ENCODE assay signal across 9 mouse cellular contexts in the genomic region with DNA sequence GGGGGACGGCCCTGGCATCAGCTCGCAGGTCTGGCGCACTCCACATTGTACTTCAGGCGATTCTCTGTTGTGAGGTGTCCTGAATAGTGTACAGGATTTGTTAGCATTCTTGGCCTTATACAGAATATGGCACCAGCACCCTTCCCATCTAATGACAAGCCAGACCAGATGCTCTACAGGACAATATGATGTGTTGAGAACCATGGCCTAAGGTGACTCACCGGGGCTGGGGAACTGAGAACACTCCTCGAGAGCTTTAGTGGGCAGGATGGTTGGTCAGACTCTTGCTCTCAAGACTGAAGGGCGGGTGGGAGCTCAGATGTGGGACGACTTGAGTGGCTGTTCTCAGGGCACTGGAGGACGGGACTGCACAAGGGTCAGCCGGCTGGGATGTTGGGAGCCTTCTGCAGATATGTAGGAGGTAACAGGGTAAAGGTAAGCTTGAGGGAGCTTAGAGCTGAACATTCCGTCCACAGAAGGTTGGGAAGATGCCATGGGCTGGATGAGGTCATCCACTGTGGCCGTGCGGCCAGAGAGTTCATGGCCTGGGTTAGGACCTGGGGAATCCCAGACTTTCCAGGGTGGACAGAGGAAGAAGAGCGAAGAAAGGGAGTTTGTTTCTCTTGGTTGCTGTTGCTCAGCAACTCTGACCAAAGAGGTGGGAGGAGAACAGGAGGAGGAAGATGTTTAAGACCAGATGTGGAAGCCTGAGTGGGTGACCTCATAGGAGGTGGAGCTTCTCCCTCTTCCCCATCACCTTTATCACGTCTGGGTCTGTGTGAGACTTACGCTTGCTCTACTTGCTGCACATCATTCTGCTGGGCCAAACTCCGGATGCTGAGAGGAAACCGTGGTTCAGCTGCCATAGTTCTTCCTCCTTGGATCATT.
DNase-seq lines count a peak whose midpoint lies in the region; ATAC-seq and TF ChIP-seq lines count a peak whose summit lies in the region.
"Had no signal": no experiment of that assay in that cellular context is flagged by ENCODE, and none has a peak within 500 bp of the region (broad histone marks: within the 10 kb centered on the region; RNA-seq: fewer than 3 reads in every experiment).

No protein-coding gene starts in this region.

- H3K36me3 ChIP-seq in heart, adult 2 months (ENCODE audit: control insufficient read depth, insufficient read depth, low read length): no peaks in the 10 kb centered on the region
- H3K36me3 ChIP-seq in forebrain, postnatal 0 days (ENCODE audit: insufficient read depth): no peaks in the 10 kb centered on the region

- H3K27me3 ChIP-seq in heart, adult 2 months (ENCODE audit: control insufficient read depth, insufficient read depth, low read length): no peaks in the 10 kb centered on the region
- no peaks in the 10 kb centered on the region for H3K27me3 ChIP-seq in forebrain, postnatal 0 days (ENCODE audit: insufficient read depth, low read length)

- DNase-seq in adrenal gland, adult (ENCODE audit: inconsistent age in 2 of 2, low spot score in 1 of 2): peak; percentile 75 to 80
- no peak for DNase-seq in adrenal gland, postnatal 4 days (ENCODE audit: low spot score in 2 of 2)
- DNase-seq in 416B (ENCODE audit: low read depth): peak; percentile 57
- peak; percentile 69 to 81 for DNase-seq in heart, adult 2 months
- peak; percentile 80 for DNase-seq in kidney, postnatal 14 days
- no peak for DNase-seq in cerebellum, adult 11-12 months
- no peak for DNase-seq in forebrain, postnatal 0 days

- TF ChIP-seq EP300 in heart, adult 2 months (IDR thresholded peaks at IDR 0.05; ENCODE audit: insufficient read depth, low read depth, low read length): 0 out of 2 replicates have a peak, but pooled peaks have one; percentile 10

- no peak overlapping the region for H3K4me3 ChIP-seq in heart, adult 2 months
- H3K4me3 ChIP-seq in forebrain, postnatal 0 days (ENCODE audit: low read depth, low read length): no peak overlapping the region

- ATAC-seq in forebrain, postnatal 0 days: no peak
- ATAC-seq in activated CD4-positive, CD25-positive, alpha-beta regulatory T cell, adult 4 months: no peak

- peak overlapping the region; percentile 38 for H3K27ac ChIP-seq in heart, adult 2 months
- H3K27ac ChIP-seq in forebrain, postnatal 0 days (ENCODE audit: low read depth, low read length): no peak overlapping the region
- H3K27ac ChIP-seq: liver, embryonic 14.5 days had no signal

- TF ChIP-seq POLR2A in heart, adult 2 months (IDR thresholded peaks at IDR 0.05; ENCODE audit: insufficient read depth, low read depth, low read length): no peak

- H3K4me2 ChIP-seq in forebrain, postnatal 0 days (ENCODE audit: low read depth): no peak overlapping the region

- no peak for TF ChIP-seq CTCF in heart, adult 2 months (IDR thresholded peaks at IDR 0.05)
- TF ChIP-seq CTCF in forebrain, postnatal 0 days (IDR thresholded peaks at IDR 0.05; ENCODE audit: low read depth): no peak

- H3K4me1 ChIP-seq in heart, adult 2 months (ENCODE audit: control insufficient read depth, insufficient read depth, low read length): peaks cover 28% of the 10 kb centered on the region
- peaks cover 10% of the 10 kb centered on the region; the same call in 1 of the 2 replicates for H3K4me1 ChIP-seq in forebrain, postnatal 0 days (ENCODE audit: insufficient read depth)

- intact Hi-C loops in heart, adult 2 months (cut with DNase I): no loop called here

- no peak overlapping the region for H3K9ac ChIP-seq in heart, adult 2 months (ENCODE audit: low read depth, low read length)
- no peak overlapping the region for H3K9ac ChIP-seq in forebrain, postnatal 0 days
- H3K9ac ChIP-seq: liver, embryonic 14.5 days had no signal

- WGBS in heart, adult 2 months: 50% methylated on average over 18 of the region's 18 CpGs
- 87% methylated on average over 18 of the region's 18 CpGs for WGBS in forebrain, postnatal 0 days

- H3K79me2 ChIP-seq in heart, adult 2 months (replicated peaks; ENCODE audit: control insufficient read depth, insufficient read depth, low read length): no peaks in the 10 kb centered on the region; the same call in 1 of the 2 replicates

- no peaks in the 10 kb centered on the region for H3K9me3 ChIP-seq in forebrain, postnatal 0 days (ENCODE audit: low read length)

Comparison
In these comparisons a context has a peak if more than half of its experiments do, and no peak if none do; other contexts are left out.
1. DNase-seq: peak in adrenal gland, adult (2 of 2), 416B (single experiment), heart, adult 2 months (2 of 2) and kidney, postnatal 14 days (single experiment); none in adrenal gland, postnatal 4 days (0 of 2), cerebellum, adult 11-12 months (single experiment) and forebrain, postnatal 0 days (single experiment).